Comparison of ENCODE assay signal across 9 mouse cellular contexts in the genomic region with DNA sequence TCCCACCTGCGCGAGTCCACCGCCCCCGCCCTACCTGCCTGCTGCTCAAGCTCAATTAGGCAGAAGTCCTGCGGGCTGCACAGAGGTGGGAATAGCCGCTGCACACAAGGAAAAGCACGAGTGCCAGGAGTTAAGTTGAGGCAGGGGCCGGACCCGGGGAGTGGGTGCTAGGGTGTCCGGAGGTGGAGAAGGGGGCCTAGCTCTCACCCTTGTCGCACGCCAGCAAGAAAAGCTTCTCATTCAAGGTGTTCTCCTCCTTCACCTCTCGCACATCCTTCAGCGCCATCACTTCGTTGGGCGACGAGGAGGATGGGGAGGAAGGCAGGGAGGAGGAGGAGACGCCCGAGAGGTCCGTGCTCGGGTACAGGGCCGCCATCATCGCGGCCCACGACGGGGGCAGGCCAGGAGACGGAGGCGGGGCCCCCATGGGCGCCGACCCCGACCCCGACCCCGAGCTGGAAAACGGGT. TPM values are rescaled to one million over a fixed set of nuclear protein-coding genes. Genes with fewer than 3 reads are reported as not detected.
DNase-seq lines count a peak whose midpoint lies in the region; ATAC-seq and TF ChIP-seq lines count a peak whose summit lies in the region.
"Had no signal": no experiment of that assay in that cellular context is flagged by ENCODE, and none has a peak within 500 bp of the region (broad histone marks: within the 10 kb centered on the region; RNA-seq: fewer than 3 reads in every experiment).

No protein-coding gene starts in this region.

- peak; percentile 52 for DNase-seq in cerebellum, adult 11-12 months
- DNase-seq in frontal cortex, postnatal 10 days (ENCODE audit: low spot score in 2 of 2): peak; percentile 17 to 18
- DNase-seq in limb, embryonic 14.5 days (ENCODE audit: low spot score): no peak

- H3K36me3 ChIP-seq in megakaryocyte, embryonic 14.5 days (replicated peaks; ENCODE audit: low read length): peaks cover 31% of the 10 kb centered on the region
- H3K36me3 ChIP-seq in intestine, embryonic 15.5 days: no peaks in the 10 kb centered on the region
- no peaks in the 10 kb centered on the region for H3K36me3 ChIP-seq in limb, embryonic 14.5 days (ENCODE audit: control insufficient read depth, insufficient read depth, low read length)

- no peak for TF ChIP-seq CTCF in olfactory bulb, adult 2 months (IDR thresholded peaks at IDR 0.05; ENCODE audit: insufficient read depth, low read depth, low read length)

- H3K9ac ChIP-seq in intestine, embryonic 15.5 days: peak overlapping the region; percentile 78
- peak overlapping the region; percentile 72 for H3K9ac ChIP-seq in limb, embryonic 14.5 days (ENCODE audit: low read depth, low read length, severe bottlenecking)

- no peaks in the 10 kb centered on the region for H3K9me3 ChIP-seq in megakaryocyte, embryonic 14.5 days
- H3K9me3 ChIP-seq in intestine, embryonic 15.5 days: no peaks in the 10 kb centered on the region
- no peaks in the 10 kb centered on the region for H3K9me3 ChIP-seq in limb, embryonic 14.5 days (ENCODE audit: control insufficient read depth, low read length)

- peak overlapping the region; percentile 92 for H3K4me3 ChIP-seq in megakaryocyte, embryonic 14.5 days (replicated peaks)
- peak overlapping the region; percentile 85 for H3K4me3 ChIP-seq in intestine, embryonic 15.5 days (replicated peaks)
- peak overlapping the region; percentile 87 for H3K4me3 ChIP-seq in limb, embryonic 14.5 days (replicated peaks; ENCODE audit: low read length)
- peak overlapping the region; percentile 97 for H3K4me3 ChIP-seq in olfactory bulb, adult 2 months (ENCODE audit: insufficient read depth, low read depth, low read length)

- under 1% methylated on average over 34 of the region's 34 CpGs for WGBS in intestine, embryonic 15.5 days
- 2% methylated on average over 20 of the region's 34 CpGs for WGBS in limb, embryonic 14.5 days
- WGBS in olfactory bulb, adult 2 months: 2% methylated on average over 34 of the region's 34 CpGs

- H3K4me2 ChIP-seq in intestine, embryonic 15.5 days (replicated peaks): peak overlapping the region; percentile 89
- H3K4me2 ChIP-seq in limb, embryonic 14.5 days (replicated peaks; ENCODE audit: low read depth, low read length, severe bottlenecking): peak overlapping the region; percentile 91

- no peak overlapping the region for H3K27ac ChIP-seq in intestine, embryonic 15.5 days
- H3K27ac ChIP-seq in limb, embryonic 14.5 days (replicated peaks; ENCODE audit: low read depth, low read length): no peak overlapping the region
- H3K27ac ChIP-seq in olfactory bulb, adult 2 months (ENCODE audit: insufficient read depth, low read depth, low read length): peak overlapping the region; percentile 33; the same call in 1 of the 2 replicates
- H3K27ac ChIP-seq: macrophage had no signal

- H3K4me1 ChIP-seq in megakaryocyte, embryonic 14.5 days: peaks cover 48% of the 10 kb centered on the region
- peaks cover 8% of the 10 kb centered on the region; the same call in 1 of the 2 replicates for H3K4me1 ChIP-seq in intestine, embryonic 15.5 days (replicated peaks)
- H3K4me1 ChIP-seq in limb, embryonic 14.5 days (ENCODE audit: control insufficient read depth, insufficient read depth, low read length): peaks cover 6% of the 10 kb centered on the region
- peaks cover 8% of the 10 kb centered on the region for H3K4me1 ChIP-seq in olfactory bulb, adult 2 months (ENCODE audit: control insufficient read depth, insufficient read depth, low read length)

- H3K27me3 ChIP-seq in megakaryocyte, embryonic 14.5 days (replicated peaks): peaks cover 6% of the 10 kb centered on the region
- no peaks in the 10 kb centered on the region for H3K27me3 ChIP-seq in intestine, embryonic 15.5 days (replicated peaks)
- H3K27me3 ChIP-seq in limb, embryonic 14.5 days (ENCODE audit: control insufficient read depth, insufficient read depth, low read length): peaks cover 5% of the 10 kb centered on the region; the same call in 1 of the 2 replicates

- ATAC-seq in megakaryocyte, adult 5-6 weeks (ENCODE audit: poor library complexity, severe bottlenecking): no peak
- peak; percentile 70 for ATAC-seq in intestine, embryonic 15.5 days
- peak; percentile 41 for ATAC-seq in limb, embryonic 14.5 days (ENCODE audit: low FRiP score, low read depth)
- ATAC-seq in monocyte, adult 5-6 weeks (replicated peaks; ENCODE audit: insufficient number of reproducible peaks, low FRiP score, low TSS enrichment, poor library complexity, severe bottlenecking): no peak

- no peak for TF ChIP-seq POLR2A in limb, embryonic 14.5 days (IDR thresholded peaks at IDR 0.05; ENCODE audit: borderline replicate concordance, extremely low read depth, insufficient read depth, insufficient read length)
- no peak for TF ChIP-seq POLR2A in olfactory bulb, adult 2 months (IDR thresholded peaks at IDR 0.05; ENCODE audit: insufficient read depth, low read depth, low read length)

RNA-seq across cellular contexts. Expression of a gene that starts 0.7 kb away (rescaled TPM):
- 1.4 and 14.1 TPM in 2 replicates for polyA plus RNA-seq in megakaryocyte, embryonic 14.5 days (2012; ENCODE audit: insufficient read depth, low replicate concordance)
- 0.66 TPM in 1 of 2 replicates, not detected in the other for total RNA-seq in megakaryocyte, adult 5-6 weeks (2015)
- 0.12 TPM in 1 of 2 replicates, not detected in the other for total RNA-seq in megakaryocyte, adult 5-6 weeks (2017)
- polyA plus RNA-seq in intestine, embryonic 15.5 days (2015; fragmentation: Nextera tagmentation; extraction: Ambion mirVana): 2.5 and 3.0 TPM in 2 replicates
- polyA plus RNA-seq in limb, embryonic 14.5 days (2012; rRNA removed): 3.4 and 3.6 TPM in 2 replicates
- polyA plus RNA-seq in limb, embryonic 14.5 days (2014; fragmentation: Nextera tagmentation; extraction: Ambion mirVana): 2.7 and 2.9 TPM in 2 replicates
- not detected in 2 replicates for polyA plus RNA-seq in olfactory bulb, adult 2 months (2012; ENCODE audit: insufficient read depth, insufficient read length, low replicate concordance, missing spikeins)
- 0.57 to 1.4 TPM (median 0.64 TPM) in 3 replicates for total RNA-seq in monocyte, adult 5-6 weeks (2017)
- polyA plus RNA-seq: macrophage had no signal

Comparison
In these comparisons a context has a peak if more than half of its experiments do, and no peak if none do; other contexts are left out.
1. ATAC-seq: peak in intestine, embryonic 15.5 days (single experiment) and limb, embryonic 14.5 days (single experiment); none in megakaryocyte, adult 5-6 weeks (single experiment) and monocyte, adult 5-6 weeks (single experiment).
2. Peak in every context shown above with its lines, with median percentiles within 50 percentile points of each other: H3K4me3 ChIP-seq.